Mouse (Mus musculus) cerebellum, adult 2 months (tissue): Measurements from ENCODE around the gene Ptges2. TPM values are rescaled to one million over a fixed set of nuclear protein-coding genes. Genes with fewer than 3 reads are reported as not detected.

Experiments used
- DNase-seq, 2 experiments: peaks; one replicate each; pipeline ENCODE4 v3.0.0; 2021
- H3K27ac ChIP-seq: fragments of 200-500 bp; 2 replicates; pipeline ENCODE4 v1.5.1; 2012; ENCODE audit warnings: low read length, control low read depth, inconsistent platforms; ENCODE audit not compliant: insufficient read depth
- H3K27me3 ChIP-seq: fragments of 200-500 bp; 2 replicates; pipeline ENCODE4 v1.6.1; 2012; ENCODE audit warnings: inconsistent platforms, mild to moderate bottlenecking, low read length, moderate library complexity; ENCODE audit not compliant: control insufficient read depth, insufficient read depth
- H3K4me1 ChIP-seq: fragments of 200-500 bp; 2 replicates; pipeline ENCODE4 v1.6.1; 2011; ENCODE audit warnings: low read length; ENCODE audit not compliant: control insufficient read depth, insufficient read depth
- H3K4me3 ChIP-seq: fragments of 200-500 bp; replicated peaks from 2 replicates; pipeline ENCODE3; 2011; ENCODE audit warnings: mild to moderate bottlenecking, low read depth, low read length, control low read depth; ENCODE audit not compliant: insufficient read depth
- CTCF ChIP-seq: fragments of 200-500 bp; IDR thresholded peaks from 2 replicates; pipeline ENCODE4 v1.5.1; 2011; ENCODE audit warnings: low read depth, mild to moderate bottlenecking, control low read depth, low read length, moderate library complexity, borderline replicate concordance; ENCODE audit not compliant: insufficient read depth
- POLR2A ChIP-seq: fragments of 200-500 bp; IDR thresholded peaks from 2 replicates; pipeline ENCODE4 v1.6.1; 2011; ENCODE audit warnings: low read length, control low read depth, borderline replicate concordance; ENCODE audit not compliant: insufficient read depth
- WGBS: fragments of 180-500 bp; shearing (Covaris S2); methylation state at CpG from one replicate; pipeline ENCODE4 v1.1.7; 2018; 5-methylcytosine and 5-hydroxymethylcytosine counted together
- polyA plus RNA-seq: library from polyadenylated mRNA; depleted of rRNA; stranded (reverse); fragments of >200 nt; gene quantifications from 2 replicates; pipeline ENCODE4 v1.2.3, GENCODE M21; 2012; rRNA removed

The Ptges2 gene
- polyA plus RNA-seq, 1 experiment, result 60.9 TPM

GRCm38 (mm10) chr2:32450881-32451844 lies 55.5 kb downstream of the Ptges2 start, which contains the start of gene Slc25a25:
Gene Slc25a25, minus strand, starts transcription at chr2:32451445.
- peak; percentile 97 to 98 for DNase-seq
- TF ChIP-seq CTCF (no peak), POLR2A (peak; percentile 43; the same call in 1 of the 2 replicates)
- peaks cover 10% of the 10 kb centered on the region; the same call in 1 of the 2 replicates for H3K4me1 ChIP-seq
- H3K27ac ChIP-seq, result peak within 1 kb of the TSS; percentile 81; the same call in 1 of the 2 replicates
- under 1% methylated on average over 102 of the region's 103 CpGs for WGBS
- H3K27me3 ChIP-seq, result no peaks in the 10 kb centered on the region
- H3K4me3 ChIP-seq, result peak within 1 kb of the TSS; percentile 69

GRCm38 (mm10) chr2:32451870-32452372 lies 56.2 kb downstream of the Ptges2 start:
- no peaks in the 10 kb centered on the region for H3K27me3 ChIP-seq
- 1% methylated on average over 25 of the region's 25 CpGs for WGBS
- TF ChIP-seq CTCF (no peak), POLR2A (no peak)
- DNase-seq, result peak; percentile 99
- H3K4me3 ChIP-seq, result peak overlapping the region; percentile 58
- peak overlapping the region; percentile 81; the same call in 1 of the 2 replicates for H3K27ac ChIP-seq
- H3K4me1 ChIP-seq, result peaks cover 10% of the 10 kb centered on the region; the same call in 1 of the 2 replicates

- peak; percentile 56 to 58 for DNase-seq
- peak overlapping the region; percentile 57 for H3K4me3 ChIP-seq
- TF ChIP-seq CTCF, result no peak
- TF ChIP-seq POLR2A, result no peak
- peak overlapping the region; percentile 21; the same call in 1 of the 2 replicates for H3K27ac ChIP-seq
- peaks cover 10% of the 10 kb centered on the region; the same call in 1 of the 2 replicates for H3K4me1 ChIP-seq
- WGBS, result 92% methylated on average over 16 of the region's 16 CpGs
- H3K27me3 ChIP-seq, result no peaks in the 10 kb centered on the region
These were observed 56.8 kb downstream of the Ptges2 start for GRCm38 (mm10) chr2:32452441-32452971.

GRCm38 (mm10) chr2:32453641-32454303 lies 58.1 kb downstream of the Ptges2 start:
- 81% methylated on average over 5 of the region's 5 CpGs for WGBS
- no peak for TF ChIP-seq CTCF
- TF ChIP-seq POLR2A, result no peak
- Histone ChIP-seq H3K27ac (no peak overlapping the region), H3K27me3 (no peaks in the 10 kb centered on the region), H3K4me1 (peaks cover 10% of the 10 kb centered on the region; the same call in 1 of the 2 replicates), H3K4me3 (no peak overlapping the region)
- no peak for DNase-seq

- Histone ChIP-seq H3K27ac (no peak overlapping the region), H3K4me3 (no peak overlapping the region), H3K4me1 (peaks cover 10% of the 10 kb centered on the region; the same call in 1 of the 2 replicates), H3K27me3 (no peaks in the 10 kb centered on the region)
- TF ChIP-seq POLR2A (no peak), CTCF (no peak)
- DNase-seq, result no peak
- WGBS, result 86% methylated on average over 10 of the region's 10 CpGs
These were observed 58.9 kb downstream of the Ptges2 start for GRCm38 (mm10) chr2:32454633-32455032.

- TF ChIP-seq CTCF (no peak), POLR2A (no peak)
- H3K4me1 ChIP-seq, result peaks cover 10% of the 10 kb centered on the region; the same call in 1 of the 2 replicates
- no peak for DNase-seq
- no peaks in the 10 kb centered on the region for H3K27me3 ChIP-seq
- H3K27ac ChIP-seq, result no peak overlapping the region
- 94% methylated on average over 8 of the region's 8 CpGs for WGBS
- no peak overlapping the region for H3K4me3 ChIP-seq
These were observed 59.4 kb downstream of the Ptges2 start for GRCm38 (mm10) chr2:32455101-32455500.

Other genes with a start within 250 kb of the Ptges2 start
- 88.9 and 95.6 TPM in 2 replicates for gene Prrc2b, start 244.8 kb upstream of the Ptges2 start, polyA plus RNA-seq
- 23.1 and 23.9 TPM in 2 replicates for gene Pomt1, start 159.3 kb upstream of the Ptges2 start, polyA plus RNA-seq
- 72.0 and 74.4 TPM in 2 replicates for gene Uck1, start 135.7 kb upstream of the Ptges2 start, polyA plus RNA-seq
- gene Golga2, start 108.5 kb upstream of the Ptges2 start, polyA plus RNA-seq, result 74.0 TPM in 2 replicates
- gene Swi5, start 107.8 kb upstream of the Ptges2 start, polyA plus RNA-seq, result 242 and 270 TPM in 2 replicates
- 159 and 176 TPM in 2 replicates for gene Ciz1, start 43.6 kb upstream of the Ptges2 start, polyA plus RNA-seq
- gene Dnm1, start 42.6 kb upstream of the Ptges2 start, polyA plus RNA-seq, result 1,410 and 1,576 TPM in 2 replicates
- gene 1110008P14Rik, start 14.0 kb upstream of the Ptges2 start, polyA plus RNA-seq, result 284 and 338 TPM in 2 replicates
- gene Lcn2, start 7.6 kb upstream of the Ptges2 start, polyA plus RNA-seq, result 0.48 and 1.0 TPM in 2 replicates
- 3.3 TPM in 2 replicates for gene Naif1, start 54.6 kb downstream of the Ptges2 start, polyA plus RNA-seq
- gene Slc25a25, start 55.5 kb downstream of the Ptges2 start, polyA plus RNA-seq, result 67.0 and 76.2 TPM in 2 replicates
- gene Fam102a, start 139.4 kb downstream of the Ptges2 start, polyA plus RNA-seq, result 38.1 and 40.2 TPM in 2 replicates
- 131 and 137 TPM in 2 replicates for gene Dpm2, start 175.0 kb downstream of the Ptges2 start, polyA plus RNA-seq
- 25.2 and 28.4 TPM in 2 replicates for gene Pip5kl1, start 178.9 kb downstream of the Ptges2 start, polyA plus RNA-seq
- 0.59 and 0.60 TPM in 2 replicates for gene 9430097D07Rik, start 179.8 kb downstream of the Ptges2 start, polyA plus RNA-seq
- gene St6galnac4, start 191.2 kb downstream of the Ptges2 start, polyA plus RNA-seq, result 91.4 and 101 TPM in 2 replicates
- 89.5 TPM in 2 replicates for gene St6galnac6, start 203.8 kb downstream of the Ptges2 start, polyA plus RNA-seq
- 127 and 132 TPM in 2 replicates for gene Ak1, start 225.9 kb downstream of the Ptges2 start, polyA plus RNA-seq